Mouse (Mus musculus): ENCODE data around the gene Smco1. TPM values are rescaled to one million over a fixed set of nuclear protein-coding genes. Genes with fewer than 3 reads are reported as not detected.
"Not testable (repeated sequence)": the region's sequence is repeated elsewhere in the genome, so short reads cannot be mapped to it uniquely, and the experiment has no call there.

The Smco1 gene
- not detected for total RNA-seq (2021)

- intact Hi-C loops (cut with DNase I): no loop called here
- no peak for DNase-seq (ENCODE audit: extremely low spot score in 1 of 2, low spot score in 2 of 2)
Measured at GRCm38 (mm10) chr16:32271291-32271690, at the start of gene Smco1. Gene Smco1, plus strand, starts transcription at chr16:32271468.

GRCm38 (mm10) chr16:32221803-32222202 lies 49.5 kb upstream of the Smco1 start:
- DNase-seq (ENCODE audit: extremely low spot score in 1 of 2, low spot score in 2 of 2): no peak
- intact Hi-C loops (cut with DNase I): no loop called here

GRCm38 (mm10) chr16:32222399-32222798 lies 48.9 kb upstream of the Smco1 start:
- intact Hi-C loops (cut with DNase I): no loop called here
- DNase-seq (ENCODE audit: extremely low spot score in 1 of 2, low spot score in 2 of 2): no peak

- DNase-seq (ENCODE audit: extremely low spot score in 1 of 2, low spot score in 2 of 2); intact Hi-C loops (cut with DNase I): not testable (repeated sequence)
Measured at GRCm38 (mm10) chr16:32232050-32232449, 39.2 kb upstream of the Smco1 start.

- intact Hi-C loops (cut with DNase I): no loop called here
- DNase-seq (ENCODE audit: extremely low spot score in 1 of 2, low spot score in 2 of 2): no peak
Measured at GRCm38 (mm10) chr16:32237930-32238680, 33.2 kb upstream of the Smco1 start.

- intact Hi-C loops (cut with DNase I): loop anchor here (10.0 kb wide), 1 partner anchor 125 kb away; no protein-coding TSS in a partner anchor
Measured at GRCm38 (mm10) chr16:32239428-32240312, 31.6 kb upstream of the Smco1 start.

GRCm38 (mm10) chr16:32243901-32244300 lies 27.4 kb upstream of the Smco1 start:
- no peak for DNase-seq (ENCODE audit: extremely low spot score in 1 of 2, low spot score in 2 of 2)
- intact Hi-C loops (cut with DNase I): loop anchor here (10.0 kb wide), 1 partner anchor 129 kb away; no protein-coding TSS in a partner anchor

More at GRCm38 (mm10) chr16:32239428-32240312, 31.6 kb upstream of the Smco1 start:
- DNase-seq (ENCODE audit: extremely low spot score in 1 of 2, low spot score in 2 of 2): no peak

- intact Hi-C loops (cut with DNase I): loop anchor here (10.0 kb wide), 1 partner anchor 132 kb away; no protein-coding TSS in a partner anchor
- peak in 1 of 2 experiments; percentile 16 for DNase-seq (ENCODE audit: extremely low spot score in 1 of 2, low spot score in 2 of 2)
Measured at GRCm38 (mm10) chr16:32246351-32246791, 24.9 kb upstream of the Smco1 start.

GRCm38 (mm10) chr16:32246952-32247370 lies 24.3 kb upstream of the Smco1 start, which contains the start of the genes Fbxo45 and Wdr53:
Gene Fbxo45, minus strand, starts transcription at chr16:32247158.
Gene Wdr53, plus strand, starts transcription at chr16:32247227.
- intact Hi-C loops (cut with DNase I): loop anchor here (10.0 kb wide), 1 partner anchor 132 kb away; no protein-coding TSS in a partner anchor
- peak; percentile 97 to 98 for DNase-seq (ENCODE audit: extremely low spot score in 1 of 2, low spot score in 2 of 2)

GRCm38 (mm10) chr16:32264225-32264624 lies 7.0 kb upstream of the Smco1 start:
- DNase-seq (ENCODE audit: extremely low spot score in 1 of 2, low spot score in 2 of 2); intact Hi-C loops (cut with DNase I): not testable (repeated sequence)

GRCm38 (mm10) chr16:32273338-32273737 lies 2.1 kb downstream of the Smco1 start:
- intact Hi-C loops (cut with DNase I): no loop called here
- peak in 1 of 2 experiments; percentile 20 for DNase-seq (ENCODE audit: extremely low spot score in 1 of 2, low spot score in 2 of 2)

- intact Hi-C loops (cut with DNase I): no loop called here
- no peak for DNase-seq (ENCODE audit: extremely low spot score in 1 of 2, low spot score in 2 of 2)
Measured at GRCm38 (mm10) chr16:32275041-32275440, 3.8 kb downstream of the Smco1 start.

GRCm38 (mm10) chr16:32275830-32276229 lies 4.6 kb downstream of the Smco1 start:
- intact Hi-C loops (cut with DNase I): no loop called here
- no peak for DNase-seq (ENCODE audit: extremely low spot score in 1 of 2, low spot score in 2 of 2)

GRCm38 (mm10) chr16:32277308-32278256 lies 6.3 kb downstream of the Smco1 start, which contains the start of gene Rnf168:
Gene Rnf168, plus strand, starts transcription at chr16:32277459.
- peak; percentile 89 to 93 for DNase-seq (ENCODE audit: extremely low spot score in 1 of 2, low spot score in 2 of 2)
- intact Hi-C loops (cut with DNase I): no loop called here

- intact Hi-C loops (cut with DNase I): no loop called here
Measured at GRCm38 (mm10) chr16:32278396-32278795, 7.1 kb downstream of the Smco1 start.

GRCm38 (mm10) chr16:32280211-32280610 lies 8.9 kb downstream of the Smco1 start:
- intact Hi-C loops (cut with DNase I): loop anchor here (5.0 to 10.0 kb wide), 2 partner anchors 105 to 318 kb away; no protein-coding TSS in a partner anchor
- no peak for DNase-seq (ENCODE audit: extremely low spot score in 1 of 2, low spot score in 2 of 2)

More at GRCm38 (mm10) chr16:32278396-32278795, 7.1 kb downstream of the Smco1 start:
- DNase-seq (ENCODE audit: extremely low spot score in 1 of 2, low spot score in 2 of 2): no peak

GRCm38 (mm10) chr16:32282608-32283007 lies 11.3 kb downstream of the Smco1 start:
- intact Hi-C loops (cut with DNase I): loop anchor here (5.0 to 10.0 kb wide), 2 partner anchors 102 to 320 kb away; no protein-coding TSS in a partner anchor
- DNase-seq (ENCODE audit: extremely low spot score in 1 of 2, low spot score in 2 of 2): no peak

GRCm38 (mm10) chr16:32291821-32292220 lies 20.6 kb downstream of the Smco1 start:
- intact Hi-C loops (cut with DNase I): loop anchor here (10.0 kb wide), 1 partner anchor 323 kb away; no protein-coding TSS in a partner anchor
- DNase-seq (ENCODE audit: extremely low spot score in 1 of 2, low spot score in 2 of 2): no peak

All from left cerebral cortex, postnatal 10 days (tissue).